Mouse (Mus musculus): ENCODE measurements around the gene Kmt2a. TPM values are rescaled to one million over a fixed set of nuclear protein-coding genes. Genes with fewer than 3 reads are reported as not detected.
A peak's percentile ranks its signal among the peaks of the same experiment; 100 is the strongest.

Gene Kmt2a
- polyA plus RNA-seq, 1 experiment from 2014 or later = 10.8 TPM

DNA sequence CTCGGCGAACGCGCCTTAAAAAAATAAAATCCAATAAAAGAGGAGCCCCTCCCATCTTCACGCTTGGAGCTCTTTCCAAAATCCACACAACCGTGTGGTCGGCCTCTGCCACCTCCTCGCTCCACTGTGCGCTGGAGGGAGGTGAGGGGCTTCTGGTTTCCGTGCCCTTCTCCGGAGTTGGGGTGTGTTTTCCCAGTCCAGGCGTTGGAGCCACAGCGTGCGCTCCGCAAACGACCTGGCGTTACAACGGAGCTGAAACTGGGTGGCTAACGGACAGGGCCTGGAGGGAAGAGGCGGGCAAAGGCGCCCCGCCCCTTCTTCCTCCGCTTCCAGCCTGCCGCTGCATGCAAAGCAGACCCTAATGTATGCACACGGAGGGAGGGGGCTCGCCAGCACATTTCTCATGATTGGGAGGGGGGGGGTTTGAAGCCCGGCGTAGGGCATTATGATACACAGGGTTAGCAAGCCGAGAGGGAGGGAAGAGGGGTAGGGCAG, 892 bp upstream of the Kmt2a start:
- Histone ChIP-seq H3K9me3 (ENCODE audit: low read length) (no peaks in the 10 kb centered on the region), H3K4me3 (ENCODE audit: low read length) (peak overlapping the region; percentile 97), H3K27me3 (ENCODE audit: insufficient read depth, low read length) (no peaks in the 10 kb centered on the region), H3K27ac (ENCODE audit: low read length) (peak overlapping the region; percentile 98), H3K9ac (replicated peaks; ENCODE audit: low read length) (peak overlapping the region; percentile 96), H3K36me3 (ENCODE audit: insufficient read depth, low read length) (no peaks in the 10 kb centered on the region), H3K4me2 (replicated peaks; ENCODE audit: low read depth, low read length) (peak overlapping the region; percentile 99), H3K4me1 (ENCODE audit: insufficient read depth, low read length) (peaks cover 32% of the 10 kb centered on the region)
- ATAC-seq (ENCODE audit: low FRiP score, low TSS enrichment) = peak; percentile 86
- WGBS = 0% methylated on average over 29 of the region's 29 CpGs

DNA sequence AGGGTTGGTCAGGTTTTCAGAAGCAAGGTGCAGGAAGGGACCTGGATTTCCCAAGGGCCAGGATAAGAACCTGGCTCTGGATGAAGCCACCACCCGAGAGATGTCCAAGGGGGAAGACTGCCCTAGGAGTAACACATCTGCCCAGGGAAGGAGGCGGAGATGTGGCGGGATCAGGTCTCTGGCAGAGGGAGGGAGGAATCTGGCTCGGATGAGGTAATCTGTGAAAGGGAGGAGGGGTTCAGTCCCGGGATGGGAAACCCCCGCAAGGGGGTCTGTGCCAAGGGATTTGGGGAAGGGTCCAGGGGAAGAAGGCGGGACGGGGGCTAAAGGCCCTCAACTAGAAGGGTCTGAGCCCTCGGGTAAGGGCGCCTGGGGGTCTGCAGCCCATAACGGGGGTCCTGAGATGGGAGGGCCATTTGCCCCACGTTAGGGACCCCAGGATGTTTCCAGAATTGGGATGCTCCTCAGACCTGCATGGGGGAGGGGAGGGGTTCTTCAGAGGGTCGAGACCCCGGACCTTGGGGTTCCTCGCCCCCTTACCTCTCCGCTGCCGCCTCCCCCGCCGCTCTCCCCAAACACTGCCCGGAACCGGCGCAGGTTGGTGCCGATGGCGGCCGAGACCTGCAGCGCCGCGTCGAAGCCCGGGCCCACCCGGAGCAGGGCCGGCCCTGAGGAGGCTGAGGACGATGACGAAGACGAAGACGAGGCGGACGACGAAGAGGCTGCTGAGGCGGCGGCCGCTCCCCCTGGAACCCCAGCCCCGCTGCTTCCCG, 601 bp downstream of the Kmt2a start:
- peak overlapping the region; percentile 97 for H3K4me3 ChIP-seq (ENCODE audit: low read length)
- H3K27ac ChIP-seq (ENCODE audit: low read length) = peak overlapping the region; percentile 91
- H3K36me3 ChIP-seq (ENCODE audit: insufficient read depth, low read length) = no peaks in the 10 kb centered on the region
- peak overlapping the region; percentile 95 for H3K4me2 ChIP-seq (replicated peaks; ENCODE audit: low read depth, low read length)
- peak overlapping the region; percentile 96 for H3K9ac ChIP-seq (replicated peaks; ENCODE audit: low read length)
- ATAC-seq (ENCODE audit: low FRiP score, low TSS enrichment) = peak; percentile 16
- 1% methylated on average over 30 of the region's 44 CpGs for WGBS
- H3K4me1 ChIP-seq (ENCODE audit: insufficient read depth, low read length) = peaks cover 44% of the 10 kb centered on the region
- H3K9me3 ChIP-seq (ENCODE audit: low read length) = no peaks in the 10 kb centered on the region
- H3K27me3 ChIP-seq (ENCODE audit: insufficient read depth, low read length) = no peaks in the 10 kb centered on the region

DNA sequence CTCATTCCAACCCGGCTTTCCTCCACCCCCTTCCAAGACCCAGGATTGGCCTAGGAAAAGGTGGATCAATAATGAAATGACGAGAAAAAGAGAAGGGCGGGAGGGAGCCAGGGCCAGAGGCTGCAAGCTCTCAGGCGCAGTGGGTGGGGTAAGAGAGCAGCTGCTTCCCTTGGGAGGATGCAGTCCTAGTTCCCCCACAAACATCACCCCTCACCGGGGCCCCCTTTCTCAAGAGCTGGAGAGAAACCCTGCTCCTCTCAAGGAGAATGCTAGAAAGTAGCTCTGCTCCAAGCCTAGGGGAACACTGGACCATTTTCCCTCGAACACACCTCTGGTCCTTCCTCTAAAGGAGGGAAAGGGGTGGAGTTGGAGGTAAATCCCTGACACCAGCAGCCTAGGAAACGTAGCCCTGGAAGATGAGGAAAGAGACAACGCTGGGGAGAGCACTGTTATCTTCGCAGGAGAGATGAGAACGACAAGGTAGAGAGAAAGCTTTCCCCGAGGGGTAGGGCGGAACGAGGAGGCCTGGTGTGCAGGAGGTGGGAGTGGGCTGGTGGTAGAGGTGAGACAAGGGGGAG, 1.3 kb downstream of the Kmt2a start:
- peak overlapping the region; percentile 39 for H3K27ac ChIP-seq (ENCODE audit: low read length)
- no peaks in the 10 kb centered on the region for H3K36me3 ChIP-seq (ENCODE audit: insufficient read depth, low read length)
- H3K27me3 ChIP-seq (ENCODE audit: insufficient read depth, low read length) = no peaks in the 10 kb centered on the region
- peaks cover 46% of the 10 kb centered on the region for H3K4me1 ChIP-seq (ENCODE audit: insufficient read depth, low read length)
- H3K4me2 ChIP-seq (replicated peaks; ENCODE audit: low read depth, low read length) = peak overlapping the region; percentile 95
- H3K9ac ChIP-seq (replicated peaks; ENCODE audit: low read length) = peak overlapping the region; percentile 96
- no peak for ATAC-seq (ENCODE audit: low FRiP score, low TSS enrichment)
- under 1% methylated on average over 13 of the region's 13 CpGs for WGBS
- peak overlapping the region; percentile 97 for H3K4me3 ChIP-seq (ENCODE audit: low read length)
- no peaks in the 10 kb centered on the region for H3K9me3 ChIP-seq (ENCODE audit: low read length)

DNA sequence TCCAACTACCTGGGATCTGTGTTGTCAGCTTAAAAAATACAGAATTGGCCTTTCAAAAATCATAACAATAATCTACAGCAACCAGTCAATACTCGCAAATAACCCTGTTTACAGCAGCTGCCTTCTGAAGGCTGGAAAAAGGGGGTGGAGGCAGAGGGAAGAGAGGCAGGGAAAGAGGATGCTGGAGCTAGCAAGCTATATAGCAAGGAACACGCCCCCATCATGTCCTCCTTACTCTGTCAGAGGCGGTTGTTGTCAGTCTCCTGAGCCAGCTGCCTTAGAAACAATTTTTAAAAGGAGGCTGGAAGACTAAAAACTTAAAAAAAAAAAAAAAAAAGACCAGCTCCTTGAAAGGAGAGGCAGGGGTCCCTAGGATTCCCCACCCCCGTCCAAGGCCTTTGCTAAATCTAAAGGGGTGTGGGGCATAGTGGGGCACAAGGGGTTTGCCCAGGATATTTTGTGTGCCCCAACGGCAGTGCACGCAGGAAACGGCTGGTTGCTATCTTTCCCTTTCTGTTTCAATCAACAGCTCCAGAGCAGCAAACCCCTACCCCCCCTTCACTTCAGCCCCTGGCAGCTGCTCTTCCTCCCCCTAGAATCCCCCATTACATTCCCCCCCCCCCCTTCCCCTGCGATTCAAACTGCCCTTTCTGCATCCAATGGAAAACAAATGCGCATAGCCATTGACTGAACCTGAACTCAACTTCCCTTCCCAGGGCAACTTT, 2.2 kb downstream of the Kmt2a start:
- H3K4me3 ChIP-seq (ENCODE audit: low read length) = peak overlapping the region; percentile 97
- WGBS = 21% methylated on average over 9 of the region's 9 CpGs
- peak overlapping the region; percentile 95 for H3K4me2 ChIP-seq (replicated peaks; ENCODE audit: low read depth, low read length)
- peak overlapping the region; percentile 96 for H3K9ac ChIP-seq (replicated peaks; ENCODE audit: low read length)
- no peaks in the 10 kb centered on the region for H3K27me3 ChIP-seq (ENCODE audit: insufficient read depth, low read length)
- H3K36me3 ChIP-seq (ENCODE audit: insufficient read depth, low read length) = no peaks in the 10 kb centered on the region
- H3K27ac ChIP-seq (ENCODE audit: low read length) = no peak overlapping the region
- ATAC-seq (ENCODE audit: low FRiP score, low TSS enrichment) = no peak
- H3K9me3 ChIP-seq (ENCODE audit: low read length) = no peaks in the 10 kb centered on the region
- H3K4me1 ChIP-seq (ENCODE audit: insufficient read depth, low read length) = peaks cover 52% of the 10 kb centered on the region

DNA sequence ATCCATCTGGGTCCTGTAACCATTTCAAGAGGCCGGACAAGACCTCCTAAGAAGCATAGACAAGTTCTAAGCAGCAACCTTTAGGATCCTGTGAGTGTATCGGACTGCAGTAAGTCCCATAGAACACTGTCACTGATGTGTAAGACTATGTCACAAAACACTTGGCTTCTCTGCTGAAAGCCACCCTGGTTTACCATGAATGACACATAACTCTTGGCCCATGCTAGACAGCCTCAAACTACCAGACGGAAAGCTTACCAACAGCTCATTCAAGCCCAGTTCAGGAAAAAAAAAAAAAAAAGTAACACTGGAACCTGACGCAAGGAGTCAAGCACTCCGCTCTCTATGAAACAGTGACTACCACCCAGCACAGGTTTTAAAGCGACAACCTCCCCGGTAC, 3.4 kb downstream of the Kmt2a start:
- no peak overlapping the region for H3K27ac ChIP-seq (ENCODE audit: low read length)
- no peak overlapping the region for H3K4me2 ChIP-seq (replicated peaks; ENCODE audit: low read depth, low read length)
- H3K27me3 ChIP-seq (ENCODE audit: insufficient read depth, low read length) = no peaks in the 10 kb centered on the region
- ATAC-seq (ENCODE audit: low FRiP score, low TSS enrichment) = no peak
- H3K9me3 ChIP-seq (ENCODE audit: low read length) = no peaks in the 10 kb centered on the region
- no peaks in the 10 kb centered on the region for H3K36me3 ChIP-seq (ENCODE audit: insufficient read depth, low read length)
- 84% methylated on average over 7 of the region's 7 CpGs for WGBS
- H3K4me1 ChIP-seq (ENCODE audit: insufficient read depth, low read length) = peaks cover 50% of the 10 kb centered on the region
- no peak overlapping the region for H3K9ac ChIP-seq (replicated peaks; ENCODE audit: low read length)
- no peak overlapping the region for H3K4me3 ChIP-seq (ENCODE audit: low read length)

DNA sequence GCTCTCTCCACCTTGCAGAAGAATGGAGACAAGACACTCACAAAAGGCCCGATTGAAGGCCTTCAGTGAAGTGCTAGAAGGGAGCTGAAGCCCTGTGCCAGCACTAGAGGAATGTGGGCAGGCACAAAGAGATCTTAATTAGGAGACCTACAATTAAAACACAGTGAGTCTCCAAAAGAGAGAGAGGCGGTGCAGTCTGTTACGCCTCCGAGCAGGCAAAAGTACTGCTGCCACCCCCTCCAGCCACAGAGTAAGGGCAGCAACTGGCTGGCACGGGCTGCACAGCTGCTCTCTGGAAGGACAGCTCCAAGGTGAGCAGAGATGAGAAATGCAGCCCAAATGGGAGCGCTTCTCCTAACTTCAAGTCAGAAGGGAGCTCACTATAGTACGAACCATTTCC, 5.6 kb downstream of the Kmt2a start:
- WGBS = 45% methylated on average over 7 of the region's 7 CpGs
- no peak overlapping the region for H3K4me2 ChIP-seq (replicated peaks; ENCODE audit: low read depth, low read length)
- no peaks in the 10 kb centered on the region for H3K36me3 ChIP-seq (ENCODE audit: insufficient read depth, low read length)
- peaks cover 50% of the 10 kb centered on the region for H3K4me1 ChIP-seq (ENCODE audit: insufficient read depth, low read length)
- no peaks in the 10 kb centered on the region for H3K27me3 ChIP-seq (ENCODE audit: insufficient read depth, low read length)
- no peak overlapping the region for H3K9ac ChIP-seq (replicated peaks; ENCODE audit: low read length)
- H3K9me3 ChIP-seq (ENCODE audit: low read length) = no peaks in the 10 kb centered on the region
- H3K4me3 ChIP-seq (ENCODE audit: low read length) = no peak overlapping the region
- ATAC-seq (ENCODE audit: low FRiP score, low TSS enrichment) = no peak
- no peak overlapping the region for H3K27ac ChIP-seq (ENCODE audit: low read length)

DNA sequence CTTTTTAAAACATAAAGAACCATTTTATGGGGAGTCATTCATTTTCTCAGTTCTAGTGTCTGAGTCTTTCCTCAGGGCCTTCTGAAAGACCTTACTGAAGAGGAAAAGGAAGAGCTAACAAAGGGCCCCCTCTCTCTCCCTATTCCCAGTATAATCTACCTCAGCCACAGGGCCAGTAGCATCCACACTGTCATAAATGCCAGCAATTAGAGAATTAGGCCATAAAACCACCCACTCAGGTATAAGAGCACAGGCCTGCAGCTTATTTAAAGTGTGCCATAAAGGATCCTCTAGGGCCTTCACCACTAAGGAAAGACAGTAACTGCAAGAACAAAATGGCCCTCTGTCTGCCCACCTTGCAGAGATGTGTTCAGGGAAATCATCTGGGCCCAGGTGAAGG, 6.9 kb downstream of the Kmt2a start:
- Histone ChIP-seq H3K4me1 (ENCODE audit: insufficient read depth, low read length) (peaks cover 41% of the 10 kb centered on the region), H3K36me3 (ENCODE audit: insufficient read depth, low read length) (no peaks in the 10 kb centered on the region), H3K27ac (ENCODE audit: low read length) (no peak overlapping the region), H3K9ac (replicated peaks; ENCODE audit: low read length) (no peak overlapping the region), H3K4me2 (replicated peaks; ENCODE audit: low read depth, low read length) (no peak overlapping the region), H3K4me3 (ENCODE audit: low read length) (no peak overlapping the region), H3K9me3 (ENCODE audit: low read length) (no peaks in the 10 kb centered on the region), H3K27me3 (ENCODE audit: insufficient read depth, low read length) (no peaks in the 10 kb centered on the region)
- ATAC-seq (ENCODE audit: low FRiP score, low TSS enrichment) = no peak

DNA sequence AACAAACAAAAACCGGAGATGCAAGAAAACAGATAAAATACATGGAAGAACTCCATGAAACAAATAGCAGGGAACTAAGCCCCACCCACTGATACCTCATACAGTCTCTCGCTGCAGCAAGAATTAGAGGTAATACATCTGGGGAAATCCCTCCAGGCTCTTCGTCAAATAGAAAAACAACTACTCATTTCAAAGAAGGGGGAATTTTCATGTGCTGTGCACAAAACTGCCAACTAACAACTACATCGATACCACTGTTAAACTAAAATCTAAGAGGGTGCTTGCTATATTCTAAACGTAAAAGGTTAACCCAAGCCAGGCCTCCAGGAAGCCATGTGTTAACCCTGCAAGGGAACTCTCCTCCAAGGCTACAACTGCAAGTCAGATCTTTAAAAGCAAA, 7.4 kb downstream of the Kmt2a start:
- no peak overlapping the region for H3K4me2 ChIP-seq (replicated peaks; ENCODE audit: low read depth, low read length)
- peaks cover 36% of the 10 kb centered on the region for H3K4me1 ChIP-seq (ENCODE audit: insufficient read depth, low read length)
- no peaks in the 10 kb centered on the region for H3K9me3 ChIP-seq (ENCODE audit: low read length)
- H3K36me3 ChIP-seq (ENCODE audit: insufficient read depth, low read length) = no peaks in the 10 kb centered on the region
- H3K27ac ChIP-seq (ENCODE audit: low read length) = no peak overlapping the region
- WGBS = 42% methylated on average over 5 of the region's 5 CpGs
- no peak for ATAC-seq (ENCODE audit: low FRiP score, low TSS enrichment)
- H3K9ac ChIP-seq (replicated peaks; ENCODE audit: low read length) = no peak overlapping the region
- H3K27me3 ChIP-seq (ENCODE audit: insufficient read depth, low read length) = no peaks in the 10 kb centered on the region
- H3K4me3 ChIP-seq (ENCODE audit: low read length) = no peak overlapping the region

DNA sequence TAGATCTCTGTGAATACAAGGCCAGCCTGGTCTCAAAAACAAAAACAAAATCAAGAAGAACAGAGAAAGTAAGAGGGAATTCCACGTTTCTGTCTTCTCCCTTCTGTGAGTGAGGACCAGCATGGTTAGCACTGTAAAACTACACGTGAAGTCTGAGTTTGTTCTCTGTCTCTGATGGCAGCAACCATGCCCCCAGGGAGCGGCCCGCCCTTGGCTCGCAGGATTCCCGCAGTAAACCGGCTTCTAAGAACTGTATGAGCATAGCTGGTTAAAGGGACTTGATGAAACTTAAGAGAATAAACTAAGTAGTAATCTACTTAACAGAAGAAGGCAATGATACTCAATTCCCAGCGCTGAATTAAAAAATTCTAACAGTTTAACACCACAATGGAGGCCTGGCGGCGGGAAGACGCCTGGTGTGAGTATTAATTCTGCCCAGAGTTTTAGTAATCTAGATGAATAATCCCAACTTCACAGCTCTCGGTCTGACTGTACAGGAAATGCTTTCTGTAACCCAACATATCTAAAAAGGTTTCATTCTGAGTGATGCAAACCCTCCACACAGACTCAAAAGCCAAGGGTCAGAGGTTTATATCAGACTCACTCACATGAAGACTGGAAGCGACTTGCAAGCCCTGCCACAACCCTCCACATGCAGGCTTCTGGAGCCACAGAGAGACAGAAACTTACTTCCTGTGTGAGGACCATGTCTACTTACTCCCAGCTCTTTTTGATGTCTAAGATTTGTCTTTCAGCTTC, 12.6 kb downstream of the Kmt2a start:
- no peak overlapping the region for H3K27ac ChIP-seq (ENCODE audit: low read length)
- H3K4me2 ChIP-seq (replicated peaks; ENCODE audit: low read depth, low read length) = no peak overlapping the region
- no peak overlapping the region for H3K9ac ChIP-seq (replicated peaks; ENCODE audit: low read length)
- peaks cover 13% of the 10 kb centered on the region; the same call in 1 of the 2 replicates for H3K4me1 ChIP-seq (ENCODE audit: insufficient read depth, low read length)
- ATAC-seq (ENCODE audit: low FRiP score, low TSS enrichment) = no peak
- WGBS = 80% methylated on average over 13 of the region's 13 CpGs
- H3K36me3 ChIP-seq (ENCODE audit: insufficient read depth, low read length) = peaks cover 9% of the 10 kb centered on the region; the same call in 1 of the 2 replicates
- H3K9me3 ChIP-seq (ENCODE audit: low read length) = no peaks in the 10 kb centered on the region
- H3K27me3 ChIP-seq (ENCODE audit: insufficient read depth, low read length) = no peaks in the 10 kb centered on the region
- H3K4me3 ChIP-seq (ENCODE audit: low read length) = no peak overlapping the region

Data from kidney, embryonic 16.5 days (tissue).